Mouse (Mus musculus) forebrain, embryonic 11.5 days (tissue): ENCODE data around the gene Fanca. TPM values are rescaled to one million over a fixed set of nuclear protein-coding genes. Genes with fewer than 3 reads are reported as not detected.
A peak's percentile ranks its signal among the peaks of the same experiment; 100 is the strongest.
"Not testable (repeated sequence)": the region's sequence is repeated elsewhere in the genome, so short reads cannot be mapped to it uniquely, and the experiment has no call there.

Source experiments
- ATAC-seq: fragments of 200-750 bp; cut with Nextera tagmentation; replicated peaks from 2 replicates; pipeline ENCODE4 v1.8.0; 2017; ENCODE audit warnings: moderate TSS enrichment; ENCODE audit not compliant: low FRiP score
- DNase-seq: peaks from one replicate; pipeline ENCODE4 v3.0.0-alpha.2; 2017; ENCODE audit warnings: low spot score
- H3K27ac ChIP-seq: fragments of 300-500 bp; sonication (generic); 2 replicates; pipeline ENCODE4 v1.5.1; 2014; ENCODE audit warnings: low read depth, low read length
- H3K27me3 ChIP-seq: fragments of 300-500 bp; sonication (generic); 2 replicates; pipeline ENCODE4 v1.6.1; 2014; ENCODE audit warnings: mild to moderate bottlenecking, low read length, mixed read lengths; ENCODE audit not compliant: control insufficient read depth, insufficient read depth
- H3K36me3 ChIP-seq: fragments of 300-500 bp; sonication (generic); 2 replicates; pipeline ENCODE4 v1.6.1; 2014; ENCODE audit warnings: mild to moderate bottlenecking, low read length, moderate library complexity, mixed read lengths; ENCODE audit not compliant: control insufficient read depth, insufficient read depth
- H3K4me1 ChIP-seq: fragments of 300-500 bp; sonication (generic); replicated peaks from 2 replicates; pipeline ENCODE4 v1.6.1; 2014; ENCODE audit warnings: low read length, mixed read lengths; ENCODE audit not compliant: control insufficient read depth, insufficient read depth
- H3K4me2 ChIP-seq: fragments of 300-500 bp; sonication (generic); 2 replicates; pipeline ENCODE4 v1.6.1; 2014; ENCODE audit warnings: low read depth, mild to moderate bottlenecking, low read length, moderate library complexity, mixed read lengths; ENCODE audit not compliant: severe bottlenecking
- H3K4me3 ChIP-seq: fragments of 300-500 bp; sonication (generic); 2 replicates; pipeline ENCODE4 v1.5.1; 2014; ENCODE audit warnings: low read depth, low read length
- H3K9ac ChIP-seq: fragments of 300-500 bp; sonication (generic); 2 replicates; pipeline ENCODE4 v1.6.1; 2014; ENCODE audit warnings: low read length
- H3K9me3 ChIP-seq: fragments of 300-500 bp; sonication (generic); 2 replicates; pipeline ENCODE4 v1.6.1; 2016; ENCODE audit warnings: low read length, mixed read lengths; ENCODE audit not compliant: control insufficient read depth
- WGBS: fragments of 180-500 bp; shearing (Covaris S2); extraction: QIAGEN DNeasy Blood & Tissue Kit; methylation state at CpG from one replicate; pipeline ENCODE4 v1.1.7; 2014; 5-methylcytosine and 5-hydroxymethylcytosine counted together
- polyA plus RNA-seq: library from polyadenylated mRNA; unstranded; fragments of >200 nt; fragmentation: Nextera tagmentation; extraction: Ambion mirVana; gene quantifications from 2 replicates; pipeline ENCODE4 v1.2.1, GENCODE M21; 2014

Gene Fanca
- polyA plus RNA-seq, 1 experiment from 2014 or later = 46.5 TPM

- 95% methylated on average over 8 of the region's 8 CpGs for WGBS
- DNase-seq = no peak
- H3K9me3 ChIP-seq = no peaks in the 10 kb centered on the region
- no peaks in the 10 kb centered on the region for H3K4me1 ChIP-seq
- H3K36me3 ChIP-seq = peaks cover under 1% of the 10 kb centered on the region; the same call in 1 of the 2 replicates
- H3K9ac ChIP-seq = no peak overlapping the region
- H3K4me2 ChIP-seq = no peak overlapping the region
- H3K4me3 ChIP-seq = no peak overlapping the region
- no peak overlapping the region for H3K27ac ChIP-seq
- no peaks in the 10 kb centered on the region for H3K27me3 ChIP-seq
- ATAC-seq = no peak
These were observed 27.7 kb downstream of the Fanca start for GRCm38 (mm10) chr8:123290679-123291078.

- peak; percentile 66 for DNase-seq
- H3K36me3 ChIP-seq = no peaks in the 10 kb centered on the region; the same call in 1 of the 2 replicates
- WGBS = 78% methylated on average over 4 of the region's 4 CpGs
These were observed 28.2 kb downstream of the Fanca start for GRCm38 (mm10) chr8:123290166-123290565.

GRCm38 (mm10) chr8:123287362-123287761, 31.0 kb downstream of the Fanca start:
- no peaks in the 10 kb centered on the region; the same call in 1 of the 2 replicates for H3K36me3 ChIP-seq
- no peak for DNase-seq
- H3K27me3 ChIP-seq = no peaks in the 10 kb centered on the region
- no peak overlapping the region for H3K4me2 ChIP-seq
- H3K27ac ChIP-seq = no peak overlapping the region
- H3K9ac ChIP-seq = no peak overlapping the region
- ATAC-seq = no peak
- no peak overlapping the region for H3K4me3 ChIP-seq
- no peaks in the 10 kb centered on the region for H3K9me3 ChIP-seq
- 96% methylated on average over 17 of the region's 17 CpGs for WGBS
- H3K4me1 ChIP-seq = no peaks in the 10 kb centered on the region

More at GRCm38 (mm10) chr8:123290166-123290565, 28.2 kb downstream of the Fanca start:
- no peak overlapping the region for H3K27ac ChIP-seq
- no peaks in the 10 kb centered on the region for H3K27me3 ChIP-seq
- no peak for ATAC-seq
- no peak overlapping the region for H3K9ac ChIP-seq
- no peaks in the 10 kb centered on the region for H3K9me3 ChIP-seq
- H3K4me1 ChIP-seq = no peaks in the 10 kb centered on the region
- no peak overlapping the region for H3K4me2 ChIP-seq
- H3K4me3 ChIP-seq = no peak overlapping the region

GRCm38 (mm10) chr8:123284493-123284892, 33.9 kb downstream of the Fanca start:
- no peaks in the 10 kb centered on the region for H3K4me1 ChIP-seq
- no peaks in the 10 kb centered on the region for H3K27me3 ChIP-seq
- WGBS = 95% methylated on average over 5 of the region's 5 CpGs
- no peak for DNase-seq
- no peak overlapping the region for H3K4me3 ChIP-seq
- no peak for ATAC-seq
- no peak overlapping the region for H3K9ac ChIP-seq
- no peaks in the 10 kb centered on the region; the same call in 1 of the 2 replicates for H3K36me3 ChIP-seq
- no peak overlapping the region for H3K27ac ChIP-seq
- H3K4me2 ChIP-seq = no peak overlapping the region
- H3K9me3 ChIP-seq = no peaks in the 10 kb centered on the region

GRCm38 (mm10) chr8:123283991-123284390, 34.4 kb downstream of the Fanca start:
- Histone ChIP-seq H3K27me3 (no peaks in the 10 kb centered on the region), H3K9ac (no peak overlapping the region), H3K4me1 (no peaks in the 10 kb centered on the region), H3K36me3 (no peaks in the 10 kb centered on the region; the same call in 1 of the 2 replicates), H3K4me3 (no peak overlapping the region), H3K27ac (no peak overlapping the region), H3K9me3 (no peaks in the 10 kb centered on the region), H3K4me2 (no peak overlapping the region)
- DNase-seq (no peak), ATAC-seq (no peak)
- 92% methylated on average over 7 of the region's 7 CpGs for WGBS

- H3K4me1 ChIP-seq, H3K9me3 ChIP-seq, H3K27ac ChIP-seq, ATAC-seq, H3K27me3 ChIP-seq, DNase-seq, H3K4me2 ChIP-seq, H3K36me3 ChIP-seq, H3K9ac ChIP-seq, H3K4me3 ChIP-seq: not testable (repeated sequence)
- WGBS = 92% methylated on average over 4 of the region's 6 CpGs
These were observed 35.4 kb downstream of the Fanca start for GRCm38 (mm10) chr8:123282994-123283393.

- H3K36me3 ChIP-seq = no peaks in the 10 kb centered on the region; the same call in 1 of the 2 replicates
- WGBS = 87% methylated on average over 13 of the region's 13 CpGs
- DNase-seq (no peak), ATAC-seq (no peak)
- H3K27ac ChIP-seq = no peak overlapping the region
- no peaks in the 10 kb centered on the region for H3K27me3 ChIP-seq
- no peak overlapping the region for H3K4me3 ChIP-seq
- no peaks in the 10 kb centered on the region for H3K4me1 ChIP-seq
- no peak overlapping the region for H3K4me2 ChIP-seq
- H3K9ac ChIP-seq = no peak overlapping the region
- no peaks in the 10 kb centered on the region for H3K9me3 ChIP-seq
These were observed 37.9 kb downstream of the Fanca start for GRCm38 (mm10) chr8:123280302-123281094.

GRCm38 (mm10) chr8:123279828-123280227, 38.5 kb downstream of the Fanca start:
- no peaks in the 10 kb centered on the region for H3K9me3 ChIP-seq
- H3K9ac ChIP-seq = no peak overlapping the region
- no peak overlapping the region for H3K4me3 ChIP-seq
- no peaks in the 10 kb centered on the region; the same call in 1 of the 2 replicates for H3K36me3 ChIP-seq
- WGBS = 95% methylated on average over 4 of the region's 4 CpGs
- no peaks in the 10 kb centered on the region for H3K27me3 ChIP-seq
- DNase-seq = no peak
- H3K27ac ChIP-seq = no peak overlapping the region
- H3K4me1 ChIP-seq = no peaks in the 10 kb centered on the region
- no peak overlapping the region for H3K4me2 ChIP-seq
- no peak for ATAC-seq

- WGBS = 81% methylated on average over 7 of the region's 7 CpGs
These were observed 39.9 kb downstream of the Fanca start for GRCm38 (mm10) chr8:123278445-123278844.

More at GRCm38 (mm10) chr8:123278445-123278844, 39.9 kb downstream of the Fanca start:
- Histone ChIP-seq H3K9me3 (no peaks in the 10 kb centered on the region), H3K9ac (no peak overlapping the region), H3K36me3 (no peaks in the 10 kb centered on the region; the same call in 1 of the 2 replicates), H3K4me1 (no peaks in the 10 kb centered on the region), H3K27ac (no peak overlapping the region), H3K4me3 (no peak overlapping the region), H3K4me2 (no peak overlapping the region), H3K27me3 (no peaks in the 10 kb centered on the region)
- ATAC-seq (no peak), DNase-seq (no peak)
